Mouse (Mus musculus) urinary bladder, adult 18-20 months (tissue): Measurements from ENCODE around the gene Trim56.
A peak's percentile ranks its signal among the peaks of the same experiment; 100 is the strongest.
"Not testable (repeated sequence)": the region's sequence is repeated elsewhere in the genome, so short reads cannot be mapped to it uniquely, and the experiment has no call there.

ENCODE experiments used
- DNase-seq, 2 experiments: peaks; one replicate each; pipeline ENCODE4 v3.0.0; 2022; ENCODE audit warnings: low spot score in 2 of 2, mixed read lengths in 2 of 2

The Trim56 gene

GRCm38 (mm10) chr5:137115866-137116847 is at the start of gene Trim56:
Gene Trim56, minus strand, starts transcription at chr5:137116209.
- peak; percentile 75 to 78 for DNase-seq

GRCm38 (mm10) chr5:137161853-137162252 is 45.8 kb upstream of the Trim56 start:
- no peak for DNase-seq

- peak; percentile 5 to 6 for DNase-seq
Measured at GRCm38 (mm10) chr5:137159461-137159860, 43.5 kb upstream of the Trim56 start.

GRCm38 (mm10) chr5:137153289-137153688 is 37.3 kb upstream of the Trim56 start:
- DNase-seq, result no peak

- DNase-seq, result no peak
Measured at GRCm38 (mm10) chr5:137152623-137153022, 36.6 kb upstream of the Trim56 start.

GRCm38 (mm10) chr5:137149272-137149882 is 33.4 kb upstream of the Trim56 start, which contains the start of gene Muc3:
Gene Muc3, minus strand, starts transcription at chr5:137149322.
- not testable (repeated sequence) for DNase-seq

GRCm38 (mm10) chr5:137140836-137141235 is 24.8 kb upstream of the Trim56 start:
- DNase-seq, result no peak

- no peak for DNase-seq
Measured at GRCm38 (mm10) chr5:137138977-137139376, 23.0 kb upstream of the Trim56 start.

GRCm38 (mm10) chr5:137134959-137135358 is 18.9 kb upstream of the Trim56 start:
- DNase-seq, result no peak

GRCm38 (mm10) chr5:137131490-137131889 is 15.5 kb upstream of the Trim56 start:
- DNase-seq, result no peak

- DNase-seq, result no peak
Measured at GRCm38 (mm10) chr5:137129281-137129680, 13.3 kb upstream of the Trim56 start.

GRCm38 (mm10) chr5:137123516-137123915 is 7.5 kb upstream of the Trim56 start:
- DNase-seq, result no peak

GRCm38 (mm10) chr5:137122686-137123193 is 6.7 kb upstream of the Trim56 start:
- DNase-seq, result peak; percentile 57 to 58

- no peak for DNase-seq
Measured at GRCm38 (mm10) chr5:137121280-137121679, 5.3 kb upstream of the Trim56 start.

GRCm38 (mm10) chr5:137118878-137119277 is 2.9 kb upstream of the Trim56 start:
- DNase-seq, result no peak

GRCm38 (mm10) chr5:137117994-137118393 is 2.0 kb upstream of the Trim56 start:
- DNase-seq, result not testable (repeated sequence)

- DNase-seq, result no peak
Measured at GRCm38 (mm10) chr5:137116987-137117386, 978 bp upstream of the Trim56 start.

GRCm38 (mm10) chr5:137114891-137115561 is 983 bp downstream of the Trim56 start:
- no peak for DNase-seq

- no peak for DNase-seq
Measured at GRCm38 (mm10) chr5:137111542-137112408, 4.2 kb downstream of the Trim56 start.

GRCm38 (mm10) chr5:137110863-137111262 is 5.1 kb downstream of the Trim56 start:
- DNase-seq, result no peak
